In the genomic region with DNA sequence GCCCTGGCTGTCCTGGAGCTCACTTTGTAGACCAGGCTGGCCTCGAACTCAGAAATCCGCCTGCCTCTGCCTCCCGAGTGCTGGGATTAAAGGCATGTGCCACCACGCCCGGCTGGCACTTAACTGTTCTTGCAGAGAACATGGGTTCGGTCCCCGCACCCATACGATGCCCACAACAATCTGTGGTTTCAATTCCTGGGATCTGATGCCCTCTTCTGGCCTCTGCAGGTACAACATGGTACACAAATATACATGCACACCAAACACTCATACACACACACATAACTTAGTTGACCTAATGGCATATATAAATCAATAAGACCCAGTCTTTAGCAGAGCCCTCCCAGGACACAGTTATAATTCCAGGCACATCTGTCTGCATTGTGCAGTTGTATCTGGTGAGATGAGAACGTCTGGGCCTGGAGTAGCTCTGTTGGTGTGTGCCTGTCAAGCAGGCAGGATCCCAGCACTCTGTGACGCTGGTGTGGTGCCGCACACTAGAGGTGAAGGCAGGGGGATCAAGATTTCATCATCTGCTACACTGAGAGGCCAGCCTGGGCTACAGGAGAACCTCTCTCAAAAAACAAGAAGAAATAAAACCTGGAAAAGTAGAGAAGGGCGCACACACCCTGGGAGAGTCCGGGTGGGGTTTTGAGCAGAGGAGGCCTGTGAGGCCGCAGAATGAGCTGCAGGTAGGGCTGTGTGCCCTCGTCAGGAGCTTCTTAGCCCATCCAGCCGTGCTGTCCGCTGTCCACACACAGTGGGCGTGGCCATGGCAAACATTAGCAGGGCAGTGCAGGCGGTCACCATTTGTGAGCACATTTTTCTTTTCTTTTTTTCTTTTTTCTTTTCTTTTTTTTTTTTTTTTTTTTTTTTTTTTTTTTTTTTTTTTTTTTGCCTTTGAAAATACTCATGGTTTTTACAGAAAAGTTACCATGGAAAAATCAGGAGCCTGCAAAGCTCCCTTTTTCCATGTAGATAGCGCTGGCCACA, we compare ENCODE assay signal across 8 mouse cellular contexts. TPM values are rescaled to one million over a fixed set of nuclear protein-coding genes. Genes with fewer than 3 reads are reported as not detected.
DNase-seq lines count a peak whose midpoint lies in the region; ATAC-seq and TF ChIP-seq lines count a peak whose summit lies in the region.

No protein-coding gene starts in this region.

- DNase-seq in kidney, adult 18-20 months, result peak; percentile 77
- DNase-seq in ES-E14 (ENCODE audit: low read depth, low spot score), result peak; percentile 42
- DNase-seq in c-Kit-positive CD71-positive TER-119-negative erythroid progenitor cells, embryonic 14.5 days (ENCODE audit: low read depth), result peak; percentile 42
- DNase-seq in heart, postnatal 36 days, result peak; percentile 63 to 73
- peak; percentile 31 for DNase-seq in left cerebral cortex, postnatal 4 days
- peak; percentile 85 for DNase-seq in naive thymus-derived CD4-positive, alpha-beta T cell, adult 2 months (ENCODE audit: low read depth)

- no peaks in the 10 kb centered on the region for H3K27me3 ChIP-seq in kidney, embryonic 16.5 days (ENCODE audit: insufficient read depth, low read length)

- H3K27ac ChIP-seq in kidney, embryonic 16.5 days (ENCODE audit: low read length), result no peak overlapping the region
- no peak overlapping the region for H3K27ac ChIP-seq in ES-E14 (ENCODE audit: insufficient read depth, low read depth, low read length, poor library complexity, severe bottlenecking)

- H3K36me3 ChIP-seq in kidney, embryonic 16.5 days (ENCODE audit: insufficient read depth, low read length), result peaks cover 42% of the 10 kb centered on the region
- H3K36me3 ChIP-seq in ES-E14 (ENCODE audit: control insufficient read depth, insufficient read depth, low read length, poor library complexity, severe bottlenecking), result peaks cover 47% of the 10 kb centered on the region

- ATAC-seq in kidney, embryonic 16.5 days (ENCODE audit: low FRiP score, low TSS enrichment), result no peak
- no peak for ATAC-seq in activated CD4-positive, CD25-positive, alpha-beta regulatory T cell, adult 4 months

- 88% methylated on average over 18 of the region's 20 CpGs for WGBS in kidney, embryonic 16.5 days

- no peak overlapping the region for H3K4me2 ChIP-seq in kidney, embryonic 16.5 days (replicated peaks; ENCODE audit: low read depth, low read length)

- in situ Hi-C loops in ES-E14 (cut with MboI; ENCODE audit: low sequenced_read_pairs in 2 of 2, unreplicated experiment in 2 of 2), result no loop called here

- no peaks in the 10 kb centered on the region for H3K9me3 ChIP-seq in kidney, embryonic 16.5 days (ENCODE audit: low read length)
- no peaks in the 10 kb centered on the region for H3K9me3 ChIP-seq in ES-E14 (ENCODE audit: control insufficient read depth, insufficient read depth, low read depth, low read length)

- no peak overlapping the region for H3K9ac ChIP-seq in kidney, embryonic 16.5 days (replicated peaks; ENCODE audit: low read length)
- no peak overlapping the region for H3K9ac ChIP-seq in ES-E14 (ENCODE audit: insufficient read depth, low read depth, low read length, poor library complexity, severe bottlenecking)

- H3K4me1 ChIP-seq in kidney, embryonic 16.5 days (ENCODE audit: insufficient read depth, low read length), result no peaks in the 10 kb centered on the region
- H3K4me1 ChIP-seq in ES-E14 (ENCODE audit: control insufficient read depth in 2 of 2, insufficient read depth in 2 of 2, low read length in 2 of 2, poor library complexity in 1 of 2), result peaks cover 2 to 5% of the 10 kb centered on the region in 2 experiments; a peak in 2 of 4 replicates

- no peak overlapping the region for H3K4me3 ChIP-seq in kidney, embryonic 16.5 days (ENCODE audit: low read length)
- no peak overlapping the region for H3K4me3 ChIP-seq in ES-E14 (ENCODE audit: insufficient read depth in 1 of 2, low read depth in 1 of 2, low read length in 2 of 2, poor library complexity in 1 of 2, severe bottlenecking in 1 of 2)

- intact Hi-C loops in heart, postnatal 36 days (cut with DNase I), result loop anchor here (1.0 to 5.0 kb wide), 3 partner anchors 58 to 157 kb away; partner anchors contain the start of genes Ap1m2, Ilf3 and Qtrt1
- intact Hi-C loops in left cerebral cortex, postnatal 4 days (cut with DNase I), result loop anchor here (5.0 kb wide), 1 partner anchor 42 kb away; no protein-coding TSS in a partner anchor

TF ChIP-seq in ES-E14, 5 proteins besides CTCF, POLR2A, EP300 and RAD21:
- TF ChIP-seq HCFC1 (IDR thresholded peaks at IDR 0.05; ENCODE audit: borderline replicate concordance, insufficient read depth, low read length), result no peak
- no peak for TF ChIP-seq CHD2 (IDR thresholded peaks at IDR 0.05; ENCODE audit: low read depth, low read length)
- TF ChIP-seq MAFK (IDR thresholded peaks at IDR 0.05; ENCODE audit: insufficient read depth, low read depth, low read length), result no peak
- peak; percentile 89 for TF ChIP-seq ZNF384 (IDR thresholded peaks at IDR 0.05; ENCODE audit: low read depth, low read length)
- peak; percentile 16; the same call in 1 of the 2 replicates for TF ChIP-seq ZC3H11A (IDR thresholded peaks at IDR 0.05; ENCODE audit: borderline replicate concordance, low read depth, low read length)
TF ChIP-seq in ES-E14: peak in this region for 2.

RNA-seq across cellular contexts. Expression of gene Tmed1, which starts 40.7 kb away (rescaled TPM):
- polyA plus RNA-seq in kidney, embryonic 16.5 days (2015; fragmentation: Nextera tagmentation; extraction: Ambion mirVana), result 147 and 151 TPM in 2 replicates
- 133 and 191 TPM in 2 replicates for total RNA-seq in ES-E14 (2012; rRNA removed)
- 10 to 100 TPM; 44.9 to 46.9 TPM for total RNA-seq in heart, postnatal 36 days (2021)
- total RNA-seq in left cerebral cortex, postnatal 4 days (2021), result 10 to 100 TPM; 18.6 to 19.1 TPM
- 1 to 10 TPM; 2.7 to 3.1 TPM for polyA plus RNA-seq in activated CD4-positive, CD25-positive, alpha-beta regulatory T cell, adult 4 months (2017; shearing (Covaris generic))

RNA-seq across cellular contexts. Expression of gene Dnm2, which starts 44.6 kb away (rescaled TPM):
- 85.7 and 92.4 TPM in 2 replicates for polyA plus RNA-seq in kidney, embryonic 16.5 days (2015; fragmentation: Nextera tagmentation; extraction: Ambion mirVana)
- total RNA-seq in ES-E14 (2012; rRNA removed), result 56.3 and 69.6 TPM in 2 replicates
- 10 to 100 TPM; 63.9 to 72.4 TPM for total RNA-seq in heart, postnatal 36 days (2021)
- total RNA-seq in left cerebral cortex, postnatal 4 days (2021), result 10 to 100 TPM; 87.1 to 92.7 TPM
- polyA plus RNA-seq in activated CD4-positive, CD25-positive, alpha-beta regulatory T cell, adult 4 months (2017; shearing (Covaris generic)), result 100 to 1,000 TPM; 100 to 114 TPM

RNA-seq across cellular contexts. Expression of gene AB124611, which starts 56.6 kb away (rescaled TPM):
- polyA plus RNA-seq in kidney, embryonic 16.5 days (2015; fragmentation: Nextera tagmentation; extraction: Ambion mirVana), result 3.5 and 4.5 TPM in 2 replicates
- total RNA-seq in ES-E14 (2012; rRNA removed), result not detected in 2 replicates
- 1 to 10 TPM; 1.8 to 2.0 TPM for total RNA-seq in heart, postnatal 36 days (2021)
- under 1 TPM; 0.44 to 0.64 TPM for total RNA-seq in left cerebral cortex, postnatal 4 days (2021)
- 10 to 100 TPM; 56.9 to 62.4 TPM for polyA plus RNA-seq in activated CD4-positive, CD25-positive, alpha-beta regulatory T cell, adult 4 months (2017; shearing (Covaris generic))

RNA-seq across cellular contexts. Expression of gene Qtrt1, which starts 57.7 kb away (rescaled TPM):
- polyA plus RNA-seq in kidney, embryonic 16.5 days (2015; fragmentation: Nextera tagmentation; extraction: Ambion mirVana), result 62.8 and 64.5 TPM in 2 replicates
- total RNA-seq in ES-E14 (2012; rRNA removed), result 62.7 and 100 TPM in 2 replicates
- 1 to 10 TPM; 8.0 to 9.5 TPM for total RNA-seq in heart, postnatal 36 days (2021)
- 10 to 100 TPM; 38.2 to 41.0 TPM for total RNA-seq in left cerebral cortex, postnatal 4 days (2021)
- polyA plus RNA-seq in activated CD4-positive, CD25-positive, alpha-beta regulatory T cell, adult 4 months (2017; shearing (Covaris generic)), result 10 to 100 TPM; 34.0 to 38.8 TPM

Comparison
In these comparisons a context has a peak if more than half of its experiments do, and no peak if none do; other contexts are left out.
1. DNase-seq: peak in every context shown above with its lines; median percentile 85 in naive thymus-derived CD4-positive, alpha-beta T cell, adult 2 months; 77 in kidney, adult 18-20 months; 68 in heart, postnatal 36 days; 42 in ES-E14; 42 in c-Kit-positive CD71-positive TER-119-negative erythroid progenitor cells, embryonic 14.5 days; 31 in left cerebral cortex, postnatal 4 days.